Mouse (Mus musculus) lung, postnatal 0 days (tissue): ENCODE results near the gene Cldn9. TPM values are rescaled to one million over a fixed set of nuclear protein-coding genes. Genes with fewer than 3 reads are reported as not detected.

Source experiments
- ATAC-seq: fragments of 200-750 bp; cut with Nextera tagmentation; 2 replicates; pipeline ENCODE4 v1.8.0; 2017; ENCODE audit warnings: moderate library complexity
- DNase-seq: peaks from one replicate; pipeline ENCODE4 v3.0.0-alpha.2; 2016; ENCODE audit warnings: low spot score
- H3K27ac ChIP-seq: fragments of 300-500 bp; sonication (generic); 2 replicates; pipeline ENCODE4 v1.5.1; 2014; ENCODE audit warnings: antibody characterized with exemption, mild to moderate bottlenecking, low read length, mixed read lengths
- H3K27me3 ChIP-seq: fragments of 300-500 bp; sonication (generic); replicated peaks from 2 replicates; pipeline ENCODE4 v1.6.1; 2014; ENCODE audit warnings: low read length, mixed read lengths; ENCODE audit not compliant: insufficient read depth
- H3K36me3 ChIP-seq: fragments of 300-500 bp; sonication (generic); 2 replicates; pipeline ENCODE4 v1.6.1; 2014; ENCODE audit warnings: low read length, mixed read lengths; ENCODE audit not compliant: insufficient read depth
- H3K4me1 ChIP-seq: fragments of 300-500 bp; sonication (generic); 2 replicates; pipeline ENCODE4 v1.6.1; 2014; ENCODE audit warnings: antibody characterized with exemption, low read depth, low read length, mixed read lengths; ENCODE audit not compliant: insufficient read depth
- H3K4me2 ChIP-seq: fragments of 300-500 bp; sonication (generic); replicated peaks from 2 replicates; pipeline ENCODE4 v1.6.1; 2014; ENCODE audit warnings: low read depth, mild to moderate bottlenecking, low read length, moderate library complexity, mixed read lengths
- H3K4me3 ChIP-seq: fragments of 300-500 bp; sonication (generic); 2 replicates; pipeline ENCODE4 v1.5.1; 2014; ENCODE audit warnings: low read depth, low read length
- H3K9ac ChIP-seq: fragments of 300-500 bp; sonication (generic); replicated peaks from 2 replicates; pipeline ENCODE4 v1.6.1; 2014; ENCODE audit warnings: low read depth, mild to moderate bottlenecking
- H3K9me3 ChIP-seq: fragments of 300-500 bp; sonication (generic); 2 replicates; pipeline ENCODE4 v1.6.1; 2016; ENCODE audit warnings: low read length, mixed read lengths
- CTCF ChIP-seq: IDR thresholded peaks from 2 replicates; pipeline ENCODE4 v1.5.1; 2016; ENCODE audit warnings: antibody characterized with exemption, mild to moderate bottlenecking
- EP300 ChIP-seq: IDR thresholded peaks from 2 replicates; pipeline ENCODE4 v1.6.1; 2016; ENCODE audit warnings: antibody characterized with exemption, mild to moderate bottlenecking, control low read depth
- WGBS: fragments of 180-500 bp; shearing (Covaris S2); extraction: QIAGEN DNeasy Blood & Tissue Kit; methylation state at CpG from one replicate; pipeline ENCODE4 v1.1.7; 2014; 5-methylcytosine and 5-hydroxymethylcytosine counted together
- polyA plus RNA-seq: library from polyadenylated mRNA; unstranded; fragments of >200 nt; fragmentation: Nextera tagmentation; extraction: Ambion mirVana; gene quantifications from 2 replicates; pipeline ENCODE4 v1.2.1, GENCODE M21; 2015

Gene Cldn9
- polyA plus RNA-seq, 1 experiment from 2014 or later: 0.44 TPM

GRCm38 (mm10) chr17:23673424-23674073 is 10.3 kb downstream of the Cldn9 start, which contains the start of the genes Hcfc1r1 and Thoc6:
Hcfc1r1 (plus strand) TSS chr17:23673596.
Thoc6 (minus strand) TSS chr17:23673882.
- peak within 1 kb of the TSS; percentile 80 for H3K4me2 ChIP-seq
- peak; percentile 97 for DNase-seq
- H3K9ac ChIP-seq: peak within 1 kb of the TSS; percentile 58
- peak; percentile 93 for ATAC-seq
- H3K9me3 ChIP-seq: no peaks in the 10 kb centered on the region
- no peaks in the 10 kb centered on the region for H3K27me3 ChIP-seq
- under 1% methylated on average over 44 of the region's 45 CpGs for WGBS
- peak within 1 kb of the TSS; percentile 74 for H3K27ac ChIP-seq
- peak within 1 kb of the TSS; percentile 70 for H3K4me3 ChIP-seq
- peaks cover 20% of the 10 kb centered on the region; the same call in 1 of the 2 replicates for H3K4me1 ChIP-seq
- TF ChIP-seq CTCF: no peak
- peak; percentile 20; the same call in 1 of the 2 replicates for TF ChIP-seq EP300
- peaks cover 7% of the 10 kb centered on the region; the same call in 1 of the 2 replicates for H3K36me3 ChIP-seq

GRCm38 (mm10) chr17:23672761-23673160 is 11.1 kb downstream of the Cldn9 start:
- no peak overlapping the region for H3K27ac ChIP-seq
- no peaks in the 10 kb centered on the region for H3K27me3 ChIP-seq
- H3K4me3 ChIP-seq: peak overlapping the region; percentile 70
- no peak overlapping the region for H3K9ac ChIP-seq
- no peak for DNase-seq
- peaks cover 19% of the 10 kb centered on the region; the same call in 1 of the 2 replicates for H3K4me1 ChIP-seq
- no peaks in the 10 kb centered on the region for H3K9me3 ChIP-seq
- 52% methylated on average over 3 of the region's 3 CpGs for WGBS
- no peak for ATAC-seq
- TF ChIP-seq CTCF: no peak
- TF ChIP-seq EP300: no peak
- peak overlapping the region; percentile 80 for H3K4me2 ChIP-seq
- peaks cover 13% of the 10 kb centered on the region; the same call in 1 of the 2 replicates for H3K36me3 ChIP-seq

- Histone ChIP-seq H3K4me3 (no peak overlapping the region), H3K27ac (no peak overlapping the region), H3K4me2 (no peak overlapping the region), H3K9me3 (no peaks in the 10 kb centered on the region), H3K4me1 (peaks cover 15% of the 10 kb centered on the region; the same call in 1 of the 2 replicates), H3K9ac (no peak overlapping the region), H3K36me3 (peaks cover 13% of the 10 kb centered on the region; the same call in 1 of the 2 replicates), H3K27me3 (no peaks in the 10 kb centered on the region)
- no peak for TF ChIP-seq EP300
- TF ChIP-seq CTCF: no peak
- DNase-seq (no peak), ATAC-seq (no peak)
- WGBS: 88% methylated on average over 3 of the region's 3 CpGs
Measured at GRCm38 (mm10) chr17:23671519-23671918, 12.3 kb downstream of the Cldn9 start.

- Histone ChIP-seq H3K27ac (no peak overlapping the region), H3K27me3 (no peaks in the 10 kb centered on the region), H3K4me3 (no peak overlapping the region), H3K9me3 (no peaks in the 10 kb centered on the region), H3K9ac (no peak overlapping the region), H3K4me2 (no peak overlapping the region), H3K4me1 (peaks cover 15% of the 10 kb centered on the region; the same call in 1 of the 2 replicates), H3K36me3 (peaks cover 13% of the 10 kb centered on the region; the same call in 1 of the 2 replicates)
- no peak for TF ChIP-seq EP300
- TF ChIP-seq CTCF: peak; percentile 11; the same call in 1 of the 2 replicates
- ATAC-seq: no peak
- 78% methylated on average over 7 of the region's 7 CpGs for WGBS
- DNase-seq: no peak
Measured at GRCm38 (mm10) chr17:23670516-23671074, 13.2 kb downstream of the Cldn9 start.

GRCm38 (mm10) chr17:23665511-23665910 is 18.3 kb downstream of the Cldn9 start:
- H3K27me3 ChIP-seq: peaks cover 7% of the 10 kb centered on the region; the same call in 1 of the 2 replicates
- H3K9me3 ChIP-seq: no peaks in the 10 kb centered on the region
- H3K4me2 ChIP-seq: no peak overlapping the region
- H3K9ac ChIP-seq: no peak overlapping the region
- WGBS: 78% methylated on average over 14 of the region's 14 CpGs
- ATAC-seq: no peak
- H3K36me3 ChIP-seq: peaks cover 13% of the 10 kb centered on the region; the same call in 1 of the 2 replicates
- no peaks in the 10 kb centered on the region for H3K4me1 ChIP-seq
- H3K27ac ChIP-seq: no peak overlapping the region
- DNase-seq: no peak
- TF ChIP-seq CTCF (no peak), EP300 (no peak)
- no peak overlapping the region for H3K4me3 ChIP-seq

- Histone ChIP-seq H3K36me3 (peaks cover 13% of the 10 kb centered on the region; the same call in 1 of the 2 replicates), H3K4me3 (no peak overlapping the region), H3K4me1 (no peaks in the 10 kb centered on the region), H3K9ac (no peak overlapping the region), H3K4me2 (no peak overlapping the region), H3K27ac (no peak overlapping the region), H3K9me3 (no peaks in the 10 kb centered on the region), H3K27me3 (peaks cover 8% of the 10 kb centered on the region; the same call in 1 of the 2 replicates)
- 19% methylated on average over 5 of the region's 5 CpGs for WGBS
- TF ChIP-seq CTCF (peak; percentile 82), EP300 (no peak)
- ATAC-seq: no peak
- DNase-seq: peak; percentile 73
Measured at GRCm38 (mm10) chr17:23664556-23665021, 19.2 kb downstream of the Cldn9 start.
